Mouse (Mus musculus): ENCODE results near the gene Pofut2. TPM values are rescaled to one million over a fixed set of nuclear protein-coding genes. Genes with fewer than 3 reads are reported as not detected.
A peak's percentile ranks its signal among the peaks of the same experiment; 100 is the strongest.

Pofut2 gene
- total and polyA plus RNA-seq, 3 experiments: 20.3 to 24.5 TPM; not detected in 1

- TF ChIP-seq EP300 (IDR thresholded peaks at IDR 0.05; ENCODE audit: low read depth in 1 of 2, low read length in 2 of 2): peak; percentile 81 to 92
- TF ChIP-seq ZKSCAN1 (IDR thresholded peaks at IDR 0.05; ENCODE audit: low read depth, low read length): no peak
- TF ChIP-seq ZMIZ1 (IDR thresholded peaks at IDR 0.05; ENCODE audit: low read depth, low read length): no peak
- no peak for TF ChIP-seq POLR2AphosphoS2 (IDR thresholded peaks at IDR 0.05; ENCODE audit: low read length)
- no peak for TF ChIP-seq CHD1 (IDR thresholded peaks at IDR 0.05; ENCODE audit: low read depth, low read length)
- TF ChIP-seq MYC (IDR thresholded peaks at IDR 0.05; ENCODE audit: low read depth, low read length): 0 out of 2 replicates have a peak, but pooled peaks have one; percentile 41
- peak; percentile 71 for TF ChIP-seq SIN3A (IDR thresholded peaks at IDR 0.05; ENCODE audit: low read length)
- no peak for TF ChIP-seq KAT2A (conservative IDR thresholded peaks at IDR 0.05; ENCODE audit: low read depth, low read length)
- TF ChIP-seq MAFK (IDR thresholded peaks at IDR 0.05; ENCODE audit: borderline replicate concordance, low read depth, low read length): no peak; the same call in 1 of the 2 replicates
- TF ChIP-seq TBP (IDR thresholded peaks at IDR 0.05; ENCODE audit: low read depth, low read length): peak; percentile 74
- no peak for TF ChIP-seq E2F4 (IDR thresholded peaks at IDR 0.05; ENCODE audit: borderline replicate concordance, low read depth, low read length)
- no peak for TF ChIP-seq NRF1 (IDR thresholded peaks at IDR 0.05; ENCODE audit: insufficient read depth, low read depth, low read length, poor library complexity, severe bottlenecking)
- TF ChIP-seq ZC3H11A (IDR thresholded peaks at IDR 0.05; ENCODE audit: low read depth, low read length): no peak
- no peak for TF ChIP-seq SMC3 (IDR thresholded peaks at IDR 0.05; ENCODE audit: low read depth, low read length)
- no peak for TF ChIP-seq MXI1 (IDR thresholded peaks at IDR 0.05; ENCODE audit: low read depth, low read length)
- TF ChIP-seq CTCF (IDR thresholded peaks at IDR 0.05 in 2 of 3, conservative IDR thresholded peaks at IDR 0.05 in 1 of 3; ENCODE audit: control insufficient read depth in 1 of 3, insufficient read depth in 1 of 3, low read depth in 2 of 3, low read length in 3 of 3, poor library complexity in 1 of 3, severe bottlenecking in 1 of 3): no peak
- peak; percentile 76 for TF ChIP-seq TCF12 (IDR thresholded peaks at IDR 0.05; ENCODE audit: low read depth, low read length)
- peak; percentile 95 for TF ChIP-seq ETS1 (IDR thresholded peaks at IDR 0.05; ENCODE audit: low read depth, low read length)
- TF ChIP-seq ELF1 (IDR thresholded peaks at IDR 0.05; ENCODE audit: low read depth, low read length): no peak
Observed at GRCm38 (mm10) chr10:77225414-77225813, 33.6 kb upstream of the Pofut2 start (continued).

GRCm38 (mm10) chr10:77225995-77226688 is 32.9 kb upstream of the Pofut2 start:
- H3K9me3 ChIP-seq (replicated peaks; ENCODE audit: insufficient read depth, low read length): no peaks in the 10 kb centered on the region
- H3K9ac ChIP-seq (ENCODE audit: control insufficient read depth, low read depth, low read length, poor library complexity, severe bottlenecking): peak overlapping the region; percentile 53
- H3K36me3 ChIP-seq (ENCODE audit: control insufficient read depth in 1 of 2, insufficient read depth in 2 of 2, low read length in 2 of 2): peaks cover 0 to 62% of the 10 kb centered on the region in 2 experiments; a peak in 2 of 4 replicates
- peaks cover 27% of the 10 kb centered on the region for H3K79me2 ChIP-seq (ENCODE audit: control insufficient read depth, insufficient read depth, low read length, poor library complexity)
- no peak for TF ChIP-seq GATA1 (IDR thresholded peaks at IDR 0.05; ENCODE audit: low read depth, low read length)
- peak overlapping the region; percentile 92 for H3K27ac ChIP-seq (ENCODE audit: control insufficient read depth, low read depth, low read length)
- H3K4me1 ChIP-seq (ENCODE audit: control insufficient read depth in 1 of 2, insufficient read depth in 2 of 2, low read length in 2 of 2): peaks cover 30 to 80% of the 10 kb centered on the region in 2 experiments
- no peak for DNase-seq (ENCODE audit: low read depth, low spot score)
- H3K27me3 ChIP-seq (ENCODE audit: control insufficient read depth in 1 of 2, insufficient read depth in 2 of 2, low read length in 2 of 2): no peaks in the 10 kb centered on the region
- H3K4me3 ChIP-seq (ENCODE audit: control insufficient read depth in 1 of 2, insufficient read depth in 1 of 2, low read depth in 2 of 2, low read length in 2 of 2): peak overlapping the region; percentile 12 to 45; a peak in 3 of 4 replicates
